Comparison of ENCODE assay signal across 8 mouse cellular contexts in genomic region chr7:25479440-25479839, GRCm38 (mm10). TPM values are rescaled to one million over a fixed set of nuclear protein-coding genes. Genes with fewer than 3 reads are reported as not detected.
DNase-seq lines count a peak whose midpoint lies in the region; ATAC-seq and TF ChIP-seq lines count a peak whose summit lies in the region.

No protein-coding gene starts in this region.

- no peaks in the 10 kb centered on the region for H3K4me1 ChIP-seq in liver, embryonic 11.5 days (replicated peaks; ENCODE audit: control insufficient read depth, insufficient read depth, low read length)
- no peaks in the 10 kb centered on the region for H3K4me1 ChIP-seq in hindbrain, postnatal 0 days (ENCODE audit: insufficient read depth, low read length)
- no peaks in the 10 kb centered on the region for H3K4me1 ChIP-seq in lung, postnatal 0 days (ENCODE audit: insufficient read depth, low read depth, low read length)

- TF ChIP-seq CTCF in brain, embryonic 14.5 days (IDR thresholded peaks at IDR 0.05; ENCODE audit: borderline replicate concordance, extremely low read depth, insufficient read depth, insufficient read length) = peak; percentile 61; the same call in 1 of the 2 replicates
- peak; percentile 67 for TF ChIP-seq CTCF in hindbrain, postnatal 0 days (IDR thresholded peaks at IDR 0.05; ENCODE audit: low read depth)
- TF ChIP-seq CTCF in lung, postnatal 0 days (IDR thresholded peaks at IDR 0.05) = peak; percentile 72

- H3K4me2 ChIP-seq in liver, embryonic 11.5 days = no peak overlapping the region
- no peak overlapping the region for H3K4me2 ChIP-seq in hindbrain, postnatal 0 days (ENCODE audit: low read depth, low read length)
- no peak overlapping the region for H3K4me2 ChIP-seq in lung, postnatal 0 days (replicated peaks; ENCODE audit: low read depth, low read length)

- H3K4me3 ChIP-seq in liver, embryonic 11.5 days (ENCODE audit: low read depth, low read length) = no peak overlapping the region
- H3K4me3 ChIP-seq in hindbrain, postnatal 0 days (ENCODE audit: low read length) = no peak overlapping the region
- H3K4me3 ChIP-seq in lung, postnatal 0 days (ENCODE audit: low read depth, low read length) = no peak overlapping the region

- TF ChIP-seq POLR2A in brain, embryonic 14.5 days (IDR thresholded peaks at IDR 0.05; ENCODE audit: borderline replicate concordance, extremely low read depth, insufficient read depth, insufficient read length, poor library complexity, severe bottlenecking) = no peak

- H3K27ac ChIP-seq in liver, embryonic 11.5 days (ENCODE audit: low read depth, low read length) = no peak overlapping the region
- no peak overlapping the region for H3K27ac ChIP-seq in hindbrain, postnatal 0 days
- no peak overlapping the region for H3K27ac ChIP-seq in lung, postnatal 0 days (ENCODE audit: low read length)

- no peaks in the 10 kb centered on the region for H3K36me3 ChIP-seq in liver, embryonic 11.5 days (ENCODE audit: control insufficient read depth, insufficient read depth, low read length)
- H3K36me3 ChIP-seq in hindbrain, postnatal 0 days (ENCODE audit: insufficient read depth, low read length) = no peaks in the 10 kb centered on the region
- no peaks in the 10 kb centered on the region for H3K36me3 ChIP-seq in lung, postnatal 0 days (ENCODE audit: insufficient read depth, low read length)
- H3K36me3 ChIP-seq in splenic B cell, adult 2 months (ENCODE audit: control insufficient read depth, insufficient read depth, low read length, poor library complexity, severe bottlenecking) = peaks cover 1% of the 10 kb centered on the region

- no peak for TF ChIP-seq EP300 in lung, postnatal 0 days (IDR thresholded peaks at IDR 0.05)

- H3K27me3 ChIP-seq in liver, embryonic 11.5 days (replicated peaks; ENCODE audit: control insufficient read depth, insufficient read depth, low read length) = no peaks in the 10 kb centered on the region
- H3K27me3 ChIP-seq in hindbrain, postnatal 0 days (ENCODE audit: insufficient read depth, low read length) = no peaks in the 10 kb centered on the region
- no peaks in the 10 kb centered on the region for H3K27me3 ChIP-seq in lung, postnatal 0 days (replicated peaks; ENCODE audit: insufficient read depth, low read length)
- H3K27me3 ChIP-seq in splenic B cell, adult 2 months (ENCODE audit: control insufficient read depth, insufficient read depth, low read length, poor library complexity, severe bottlenecking) = no peaks in the 10 kb centered on the region

- no peak overlapping the region for H3K9ac ChIP-seq in liver, embryonic 11.5 days (ENCODE audit: low read depth, low read length)
- H3K9ac ChIP-seq in hindbrain, postnatal 0 days (replicated peaks; ENCODE audit: low read length) = no peak overlapping the region
- H3K9ac ChIP-seq in lung, postnatal 0 days (replicated peaks; ENCODE audit: low read depth) = no peak overlapping the region

- peak; percentile 49 for DNase-seq in adrenal gland, adult 18-20 months (ENCODE audit: low spot score in 2 of 2)
- no peak for DNase-seq in adrenal gland, postnatal 4 days (ENCODE audit: low spot score in 2 of 2)
- peak; percentile 15 for DNase-seq in liver
- no peak for DNase-seq in liver, embryonic 11.5 days (ENCODE audit: low spot score)
- DNase-seq in brain, embryonic 14.5 days (ENCODE audit: low read depth) = peak; percentile 28
- DNase-seq in hindbrain, postnatal 0 days (ENCODE audit: low spot score) = peak; percentile 28
- DNase-seq in lung, postnatal 0 days (ENCODE audit: low spot score) = peak; percentile 63
- DNase-seq in splenic B cell, adult 2 months (ENCODE audit: low read depth, low spot score) = peak; percentile 66

- WGBS in liver, embryonic 11.5 days = 0% methylated on average over 1 of the region's 1 CpGs
- WGBS in hindbrain, postnatal 0 days = 0% methylated on average over 1 of the region's 1 CpGs
- 0% methylated on average over 1 of the region's 1 CpGs for WGBS in lung, postnatal 0 days

- no peaks in the 10 kb centered on the region for H3K9me3 ChIP-seq in liver, embryonic 11.5 days (ENCODE audit: control insufficient read depth, low read length)
- H3K9me3 ChIP-seq in hindbrain, postnatal 0 days (ENCODE audit: low read length) = no peaks in the 10 kb centered on the region
- no peaks in the 10 kb centered on the region for H3K9me3 ChIP-seq in lung, postnatal 0 days (ENCODE audit: low read length)

- no peak for ATAC-seq in liver, embryonic 11.5 days (replicated peaks; ENCODE audit: low FRiP score)
- no peak for ATAC-seq in hindbrain, postnatal 0 days
- no peak for ATAC-seq in lung, postnatal 0 days

RNA-seq across cellular contexts. Expression of gene Ceacam1, which starts 2.0 kb away (rescaled TPM):
- total RNA-seq in adrenal gland, adult 18-20 months (2021) = 10 to 100 TPM in 1 of 2 experiments, 1 to 10 TPM in 1; 9.3 to 34.6 TPM
- total RNA-seq in adrenal gland, postnatal 4 days (2021) = 10 to 100 TPM; 14.9 to 21.4 TPM
- polyA plus RNA-seq in liver, embryonic 11.5 days (2014; fragmentation: Nextera tagmentation; extraction: Ambion mirVana) = 2.3 and 3.6 TPM in 2 replicates
- 0.87 and 1.1 TPM in 2 replicates for polyA plus RNA-seq in brain, embryonic 14.5 days (2012; rRNA removed)
- total RNA-seq in hindbrain, postnatal 0 days (2014; rRNA removed) = 0.32 and 1.2 TPM in 2 replicates
- 0.93 and 1.2 TPM in 2 replicates for polyA plus RNA-seq in hindbrain, postnatal 0 days (2015; fragmentation: Nextera tagmentation; extraction: Ambion mirVana)
- 21.7 and 23.5 TPM in 2 replicates for polyA plus RNA-seq in lung, postnatal 0 days (2015; fragmentation: Nextera tagmentation; extraction: Ambion mirVana)

Comparison
In these comparisons a context has a peak if more than half of its experiments do, and no peak if none do; other contexts are left out.
1. DNase-seq: peak in adrenal gland, adult 18-20 months (2 of 2), liver (single experiment), brain, embryonic 14.5 days (single experiment), hindbrain, postnatal 0 days (single experiment), lung, postnatal 0 days (single experiment) and splenic B cell, adult 2 months (single experiment); none in adrenal gland, postnatal 4 days (0 of 2) and liver, embryonic 11.5 days (single experiment).
2. Peak in every context shown above with its lines, with median percentiles within 50 percentile points of each other: CTCF ChIP-seq.